Mouse (Mus musculus): ENCODE measurements around the gene Vps26c. TPM values are rescaled to one million over a fixed set of nuclear protein-coding genes. Genes with fewer than 3 reads are reported as not detected.
"Not testable (repeated sequence)": the region's sequence is repeated elsewhere in the genome, so short reads cannot be mapped to it uniquely, and the experiment has no call there.

The Vps26c gene
- polyA plus RNA-seq, 1 experiment = 57.8 TPM

GRCm38 (mm10) chr16:94504192-94504591 lies 22.4 kb downstream of the Vps26c start:
- Histone ChIP-seq H3K4me3 (replicated peaks; ENCODE audit: insufficient read depth, low read depth, low read length) (no peak overlapping the region), H3K27ac (ENCODE audit: insufficient read depth, low read length) (no peak overlapping the region), H3K27me3 (ENCODE audit: control insufficient read depth, insufficient read depth, low read length) (no peaks in the 10 kb centered on the region), H3K4me1 (ENCODE audit: control insufficient read depth, insufficient read depth, low read length) (no peaks in the 10 kb centered on the region)
- WGBS = 93% methylated on average over 5 of the region's 5 CpGs
- no peak for DNase-seq
- TF ChIP-seq CTCF (IDR thresholded peaks at IDR 0.05; ENCODE audit: borderline replicate concordance, insufficient read depth, low read depth, low read length) (no peak), POLR2A (IDR thresholded peaks at IDR 0.05; ENCODE audit: borderline replicate concordance, insufficient read depth, low read length) (no peak)

GRCm38 (mm10) chr16:94497911-94498310 lies 28.7 kb downstream of the Vps26c start:
- DNase-seq = peak; percentile 25 to 49
- Histone ChIP-seq H3K27ac (ENCODE audit: insufficient read depth, low read length) (no peak overlapping the region), H3K27me3 (ENCODE audit: control insufficient read depth, insufficient read depth, low read length) (no peaks in the 10 kb centered on the region), H3K4me3 (replicated peaks; ENCODE audit: insufficient read depth, low read depth, low read length) (no peak overlapping the region), H3K4me1 (ENCODE audit: control insufficient read depth, insufficient read depth, low read length) (no peaks in the 10 kb centered on the region)
- 31% methylated on average over 5 of the region's 5 CpGs for WGBS
- no peak for TF ChIP-seq POLR2A (IDR thresholded peaks at IDR 0.05; ENCODE audit: borderline replicate concordance, insufficient read depth, low read length)
- no peak for TF ChIP-seq CTCF (IDR thresholded peaks at IDR 0.05; ENCODE audit: borderline replicate concordance, insufficient read depth, low read depth, low read length)

GRCm38 (mm10) chr16:94497176-94497575 lies 29.5 kb downstream of the Vps26c start:
- 94% methylated on average over 7 of the region's 7 CpGs for WGBS
- not testable (repeated sequence) for DNase-seq; H3K27me3 ChIP-seq (ENCODE audit: control insufficient read depth, insufficient read depth, low read length); H3K4me1 ChIP-seq (ENCODE audit: control insufficient read depth, insufficient read depth, low read length); H3K4me3 ChIP-seq (replicated peaks; ENCODE audit: insufficient read depth, low read depth, low read length); H3K27ac ChIP-seq (ENCODE audit: insufficient read depth, low read length)

GRCm38 (mm10) chr16:94489326-94489725 lies 37.3 kb downstream of the Vps26c start:
- Histone ChIP-seq H3K4me1 (ENCODE audit: control insufficient read depth, insufficient read depth, low read length) (no peaks in the 10 kb centered on the region), H3K27ac (ENCODE audit: insufficient read depth, low read length) (no peak overlapping the region), H3K27me3 (ENCODE audit: control insufficient read depth, insufficient read depth, low read length) (no peaks in the 10 kb centered on the region), H3K4me3 (replicated peaks; ENCODE audit: insufficient read depth, low read depth, low read length) (no peak overlapping the region)
- no peak for DNase-seq
- no peak for TF ChIP-seq POLR2A (IDR thresholded peaks at IDR 0.05; ENCODE audit: borderline replicate concordance, insufficient read depth, low read length)
- no peak for TF ChIP-seq CTCF (IDR thresholded peaks at IDR 0.05; ENCODE audit: borderline replicate concordance, insufficient read depth, low read depth, low read length)
- 91% methylated on average over 5 of the region's 5 CpGs for WGBS

- H3K4me1 ChIP-seq (ENCODE audit: control insufficient read depth, insufficient read depth, low read length) = no peaks in the 10 kb centered on the region
- no peak overlapping the region for H3K4me3 ChIP-seq (replicated peaks; ENCODE audit: insufficient read depth, low read depth, low read length)
- 85% methylated on average over 5 of the region's 5 CpGs for WGBS
- no peak overlapping the region for H3K27ac ChIP-seq (ENCODE audit: insufficient read depth, low read length)
- DNase-seq = no peak
- no peaks in the 10 kb centered on the region for H3K27me3 ChIP-seq (ENCODE audit: control insufficient read depth, insufficient read depth, low read length)
- TF ChIP-seq POLR2A (IDR thresholded peaks at IDR 0.05; ENCODE audit: borderline replicate concordance, insufficient read depth, low read length) (no peak), CTCF (IDR thresholded peaks at IDR 0.05; ENCODE audit: borderline replicate concordance, insufficient read depth, low read depth, low read length) (no peak)
Measured at GRCm38 (mm10) chr16:94487341-94487740, 39.3 kb downstream of the Vps26c start.

GRCm38 (mm10) chr16:94484752-94485535 lies 41.7 kb downstream of the Vps26c start:
- no peaks in the 10 kb centered on the region for H3K4me1 ChIP-seq (ENCODE audit: control insufficient read depth, insufficient read depth, low read length)
- no peak for TF ChIP-seq POLR2A (IDR thresholded peaks at IDR 0.05; ENCODE audit: borderline replicate concordance, insufficient read depth, low read length)
- TF ChIP-seq CTCF (IDR thresholded peaks at IDR 0.05; ENCODE audit: borderline replicate concordance, insufficient read depth, low read depth, low read length) = no peak
- 78% methylated on average over 11 of the region's 11 CpGs for WGBS

GRCm38 (mm10) chr16:94473086-94473822 lies 53.4 kb downstream of the Vps26c start:
- TF ChIP-seq CTCF (IDR thresholded peaks at IDR 0.05; ENCODE audit: borderline replicate concordance, insufficient read depth, low read depth, low read length) = no peak
- no peak for TF ChIP-seq POLR2A (IDR thresholded peaks at IDR 0.05; ENCODE audit: borderline replicate concordance, insufficient read depth, low read length)
- no peak overlapping the region for H3K4me3 ChIP-seq (replicated peaks; ENCODE audit: insufficient read depth, low read depth, low read length)
- DNase-seq = peak; percentile 40 to 48

More at GRCm38 (mm10) chr16:94484752-94485535, 41.7 kb downstream of the Vps26c start:
- Histone ChIP-seq H3K27me3 (ENCODE audit: control insufficient read depth, insufficient read depth, low read length) (no peaks in the 10 kb centered on the region), H3K4me3 (replicated peaks; ENCODE audit: insufficient read depth, low read depth, low read length) (no peak overlapping the region), H3K27ac (ENCODE audit: insufficient read depth, low read length) (no peak overlapping the region)
- no peak for DNase-seq

GRCm38 (mm10) chr16:94472515-94472951 lies 54.1 kb downstream of the Vps26c start:
- TF ChIP-seq POLR2A (IDR thresholded peaks at IDR 0.05; ENCODE audit: borderline replicate concordance, insufficient read depth, low read length) = no peak
- TF ChIP-seq CTCF (IDR thresholded peaks at IDR 0.05; ENCODE audit: borderline replicate concordance, insufficient read depth, low read depth, low read length) = no peak
- peaks cover 19% of the 10 kb centered on the region for H3K4me1 ChIP-seq (ENCODE audit: control insufficient read depth, insufficient read depth, low read length)
- H3K27ac ChIP-seq (ENCODE audit: insufficient read depth, low read length) = peak overlapping the region; percentile 19; the same call in 1 of the 2 replicates
- 5% methylated on average over 8 of the region's 8 CpGs for WGBS
- no peak overlapping the region for H3K4me3 ChIP-seq (replicated peaks; ENCODE audit: insufficient read depth, low read depth, low read length)
- DNase-seq = peak; percentile 65 to 78
- H3K27me3 ChIP-seq (ENCODE audit: control insufficient read depth, insufficient read depth, low read length) = no peaks in the 10 kb centered on the region

More at GRCm38 (mm10) chr16:94473086-94473822, 53.4 kb downstream of the Vps26c start:
- WGBS = 32% methylated on average over 11 of the region's 11 CpGs
- Histone ChIP-seq H3K27ac (ENCODE audit: insufficient read depth, low read length) (no peak overlapping the region), H3K27me3 (ENCODE audit: control insufficient read depth, insufficient read depth, low read length) (no peaks in the 10 kb centered on the region), H3K4me1 (ENCODE audit: control insufficient read depth, insufficient read depth, low read length) (peaks cover 15% of the 10 kb centered on the region)

Measured in cerebellum, adult 2 months (tissue).